Mouse (Mus musculus) lung, adult 2 months (tissue): ENCODE measurements at regions not wholly inside any gene's neighbourhood (a gene's known extent, or its start where the extent isn't known, plus 50 kb on each side); places are given as distances from the start of the nearest gene placed in this dataset.

Experiments
- CTCF ChIP-seq: fragments of 200-500 bp; IDR thresholded peaks from 2 replicates; pipeline ENCODE4 v1.5.1; 2011; ENCODE audit warnings: mild to moderate bottlenecking, low read length, control low read depth; ENCODE audit not compliant: insufficient read depth
- POLR2A ChIP-seq: fragments of 200-500 bp; IDR thresholded peaks from 2 replicates; pipeline ENCODE4 v1.6.1; 2011; ENCODE audit warnings: low read depth, mild to moderate bottlenecking, control low read depth, low read length, borderline replicate concordance; ENCODE audit errors: extremely low read depth

GRCm38 (mm10) chr5:112004041-112004440 is 248.3 kb downstream of the Cryba4 start:
- TF ChIP-seq POLR2A (no peak), CTCF (no peak)
